Mouse (Mus musculus): ENCODE measurements at regions not wholly inside any gene's neighbourhood (a gene's known extent, or its start where the extent isn't known, plus 50 kb on each side); places are given as distances from the start of the nearest gene placed in this dataset.
"Not testable (repeated sequence)": the region's sequence is repeated elsewhere in the genome, so short reads cannot be mapped to it uniquely, and the experiment has no call there.

GRCm38 (mm10) chr1:42591855-42592254, 103.7 kb upstream of the Pou3f3 start:
- no peak for ATAC-seq (ENCODE audit: low read depth)
- no peak overlapping the region for H3K27ac ChIP-seq
- H3K4me2 ChIP-seq: no peak overlapping the region
- no peak overlapping the region for H3K4me3 ChIP-seq (replicated peaks)
- no peaks in the 10 kb centered on the region for H3K27me3 ChIP-seq
- H3K4me1 ChIP-seq (replicated peaks): no peaks in the 10 kb centered on the region
- no peaks in the 10 kb centered on the region for H3K36me3 ChIP-seq
- 37% methylated on average over 1 of the region's 1 CpGs for WGBS (ENCODE audit: insufficient replicate concordance)
- DNase-seq: no peak
- H3K9me3 ChIP-seq (replicated peaks): no peaks in the 10 kb centered on the region
- H3K9ac ChIP-seq: no peak overlapping the region

GRCm38 (mm10) chr1:42597065-42597464, 98.5 kb upstream of the Pou3f3 start:
- no peaks in the 10 kb centered on the region for H3K4me1 ChIP-seq (replicated peaks)
- no peaks in the 10 kb centered on the region for H3K27me3 ChIP-seq
- WGBS (ENCODE audit: insufficient replicate concordance): 55% methylated on average over 4 of the region's 4 CpGs
- H3K9me3 ChIP-seq (replicated peaks): no peaks in the 10 kb centered on the region
- no peak overlapping the region for H3K4me2 ChIP-seq
- H3K4me3 ChIP-seq (replicated peaks): no peak overlapping the region
- no peak for DNase-seq
- ATAC-seq (ENCODE audit: low read depth): no peak
- no peaks in the 10 kb centered on the region for H3K36me3 ChIP-seq
- H3K27ac ChIP-seq: no peak overlapping the region
- no peak overlapping the region for H3K9ac ChIP-seq

DNA sequence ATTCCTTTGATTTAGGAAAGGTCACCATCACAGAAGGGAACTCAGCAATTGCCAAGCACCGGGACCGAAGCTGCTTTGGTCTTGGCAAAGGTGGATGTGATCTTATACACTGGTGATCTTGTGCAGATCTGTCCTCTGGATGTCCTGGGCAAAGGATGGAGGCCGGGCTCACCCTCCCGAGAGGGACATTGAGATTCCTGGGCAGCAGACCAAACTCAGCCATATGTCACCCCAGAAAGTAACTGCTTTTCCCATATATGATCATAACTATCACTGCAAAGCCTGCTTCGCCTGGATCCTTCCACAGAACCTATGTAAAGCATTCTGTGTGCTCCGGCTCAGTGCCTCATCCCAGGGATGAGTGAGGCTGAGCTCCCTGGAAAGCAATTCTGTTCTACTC, 96.3 kb upstream of the Pou3f3 start:
- Histone ChIP-seq H3K27me3 (no peaks in the 10 kb centered on the region), H3K4me3 (replicated peaks) (no peak overlapping the region), H3K36me3 (no peaks in the 10 kb centered on the region), H3K9ac (no peak overlapping the region), H3K27ac (no peak overlapping the region), H3K4me1 (replicated peaks) (no peaks in the 10 kb centered on the region), H3K9me3 (replicated peaks) (no peaks in the 10 kb centered on the region), H3K4me2 (no peak overlapping the region)
- ATAC-seq (ENCODE audit: low read depth) (no peak), DNase-seq (no peak)
- WGBS (ENCODE audit: insufficient replicate concordance): 74% methylated on average over 6 of the region's 6 CpGs

GRCm38 (mm10) chr1:42606251-42606650, 89.3 kb upstream of the Pou3f3 start:
- DNase-seq: no peak
- WGBS (ENCODE audit: insufficient replicate concordance): 76% methylated on average over 7 of the region's 7 CpGs

DNA sequence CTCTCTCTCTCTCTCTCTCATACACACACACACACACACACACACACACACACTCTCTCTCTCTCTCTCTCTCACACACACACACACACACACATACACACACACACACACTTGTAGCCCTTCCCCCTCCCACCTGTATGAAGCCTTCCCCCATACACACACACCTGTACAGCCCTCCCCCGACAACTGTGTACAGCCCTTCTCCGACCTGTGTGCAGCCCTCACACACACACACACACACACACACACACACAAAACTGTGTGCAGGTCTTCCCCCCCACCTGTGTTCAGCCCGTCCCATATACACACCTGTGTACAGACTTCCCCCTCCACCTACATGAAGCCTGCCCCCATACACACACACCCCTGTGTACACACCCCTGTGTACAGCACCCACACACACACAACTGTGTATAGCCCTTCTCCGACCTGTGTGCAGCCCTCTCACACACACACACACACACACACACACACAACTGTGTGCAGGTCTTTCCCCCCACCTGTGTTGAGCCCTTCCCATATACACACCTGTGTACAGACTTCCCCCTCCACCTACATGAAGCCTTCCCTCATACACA, 88.0 kb upstream of the Pou3f3 start:
- H3K4me3 ChIP-seq (replicated peaks); DNase-seq; H3K27me3 ChIP-seq; H3K9ac ChIP-seq; H3K4me1 ChIP-seq (replicated peaks); H3K9me3 ChIP-seq (replicated peaks); ATAC-seq (ENCODE audit: low read depth); H3K36me3 ChIP-seq; H3K27ac ChIP-seq; H3K4me2 ChIP-seq: not testable (repeated sequence)
- whole genome bisulfite sequencing (ENCODE audit: insufficient replicate concordance): 62% methylated on average over 4 of the region's 4 CpGs

More at GRCm38 (mm10) chr1:42606251-42606650, 89.3 kb upstream of the Pou3f3 start:
- no peaks in the 10 kb centered on the region for H3K4me1 ChIP-seq (replicated peaks)
- no peaks in the 10 kb centered on the region for H3K9me3 ChIP-seq (replicated peaks)
- H3K27ac ChIP-seq: no peak overlapping the region
- no peak overlapping the region for H3K9ac ChIP-seq
- no peak for ATAC-seq (ENCODE audit: low read depth)
- H3K4me2 ChIP-seq: no peak overlapping the region
- no peaks in the 10 kb centered on the region for H3K36me3 ChIP-seq
- H3K4me3 ChIP-seq (replicated peaks): no peak overlapping the region
- no peaks in the 10 kb centered on the region for H3K27me3 ChIP-seq

- no peak for ATAC-seq (ENCODE audit: low read depth)
- Histone ChIP-seq H3K27ac (no peak overlapping the region), H3K4me1 (replicated peaks) (no peaks in the 10 kb centered on the region), H3K27me3 (no peaks in the 10 kb centered on the region), H3K4me3 (replicated peaks) (no peak overlapping the region), H3K4me2 (no peak overlapping the region), H3K36me3 (no peaks in the 10 kb centered on the region), H3K9ac (no peak overlapping the region), H3K9me3 (replicated peaks) (0 out of 2 replicates have a peak, but pooled peaks cover 3% of the 10 kb centered on the region)
- WGBS (ENCODE audit: insufficient replicate concordance): 81% methylated on average over 6 of the region's 6 CpGs
- DNase-seq: no peak
Measured at GRCm38 (mm10) chr1:42623766-42624165, 71.8 kb upstream of the Pou3f3 start.

- no peaks in the 10 kb centered on the region for H3K9me3 ChIP-seq (replicated peaks)
- H3K36me3 ChIP-seq: no peaks in the 10 kb centered on the region
- no peaks in the 10 kb centered on the region for H3K4me1 ChIP-seq (replicated peaks)
- DNase-seq (no peak), ATAC-seq (ENCODE audit: low read depth) (no peak)
- H3K27ac ChIP-seq: no peak overlapping the region
- no peak overlapping the region for H3K4me2 ChIP-seq
- 45% methylated on average over 12 of the region's 12 CpGs for WGBS (ENCODE audit: insufficient replicate concordance)
- H3K4me3 ChIP-seq (replicated peaks): no peak overlapping the region
- H3K27me3 ChIP-seq: no peaks in the 10 kb centered on the region
- no peak overlapping the region for H3K9ac ChIP-seq
Measured at GRCm38 (mm10) chr1:42628800-42629199, 66.8 kb upstream of the Pou3f3 start.

DNA sequence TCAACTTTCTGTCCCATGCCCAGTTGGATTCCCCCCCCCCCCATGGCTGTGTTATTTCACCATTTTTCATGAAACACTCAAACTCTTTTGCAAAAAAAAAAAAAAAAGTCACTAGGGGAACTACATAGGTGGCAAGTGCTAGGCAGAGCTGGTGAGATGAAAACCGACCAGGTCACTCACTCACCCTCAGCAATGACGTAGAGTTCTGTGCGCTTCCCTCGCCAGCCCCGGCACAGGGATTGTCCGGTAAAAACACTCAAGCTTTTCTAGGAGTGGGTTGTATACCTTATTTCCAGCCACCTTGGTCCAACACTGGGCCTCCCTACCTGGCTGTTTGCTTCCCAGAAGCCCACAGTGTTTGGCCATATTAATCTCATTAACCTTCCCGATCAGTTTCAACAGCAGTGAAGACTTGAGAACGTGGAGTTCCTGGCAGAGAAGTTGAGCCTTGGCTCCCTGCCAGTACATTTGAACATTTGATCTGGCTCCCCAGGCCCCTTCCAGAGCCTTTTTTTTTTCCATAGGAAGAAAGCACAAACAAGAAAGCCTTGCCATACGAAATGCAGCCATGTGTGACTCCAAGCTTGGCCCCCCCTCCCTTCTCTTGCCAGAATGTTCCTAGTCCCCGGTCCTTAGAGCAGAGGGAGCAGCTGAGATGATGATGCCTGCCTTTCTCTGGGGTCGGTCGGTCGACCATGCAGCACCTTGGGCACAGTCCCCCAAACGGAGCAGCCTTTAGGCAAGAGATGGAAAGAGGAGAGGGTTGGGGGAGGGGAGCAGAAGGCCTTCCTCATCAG, 65.9 kb upstream of the Pou3f3 start:
- 46% methylated on average over 14 of the region's 14 CpGs for WGBS (ENCODE audit: insufficient replicate concordance)
- H3K27me3 ChIP-seq: no peaks in the 10 kb centered on the region
- no peak overlapping the region for H3K27ac ChIP-seq
- ATAC-seq (ENCODE audit: low read depth) (no peak), DNase-seq (no peak)
- no peaks in the 10 kb centered on the region for H3K36me3 ChIP-seq
- H3K4me2 ChIP-seq: no peak overlapping the region
- no peaks in the 10 kb centered on the region for H3K4me1 ChIP-seq (replicated peaks)
- H3K9me3 ChIP-seq (replicated peaks): no peaks in the 10 kb centered on the region
- H3K4me3 ChIP-seq (replicated peaks): no peak overlapping the region
- no peak overlapping the region for H3K9ac ChIP-seq

DNA sequence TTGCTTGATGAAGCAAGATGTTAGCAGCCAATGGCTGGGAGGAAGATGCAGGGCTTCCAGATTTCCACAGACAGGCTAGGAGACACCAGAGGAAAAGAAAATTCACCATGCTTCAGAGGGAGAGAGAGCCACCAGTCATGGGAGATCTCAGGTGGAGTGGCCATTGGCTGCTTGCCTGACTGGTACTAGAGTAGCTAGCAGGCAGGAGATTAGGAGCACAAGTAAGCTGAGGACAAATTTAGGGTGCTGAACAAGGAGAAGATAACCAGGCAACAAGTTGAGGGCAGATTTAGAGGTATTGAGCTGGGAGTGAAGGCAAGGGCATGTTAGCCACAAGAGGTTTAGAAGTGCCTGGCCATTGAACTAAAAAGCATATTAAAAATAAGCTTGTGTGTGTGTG, 63.3 kb upstream of the Pou3f3 start:
- Histone ChIP-seq H3K4me1 (replicated peaks) (no peaks in the 10 kb centered on the region), H3K9ac (no peak overlapping the region), H3K27ac (no peak overlapping the region), H3K36me3 (no peaks in the 10 kb centered on the region), H3K4me2 (no peak overlapping the region), H3K4me3 (replicated peaks) (no peak overlapping the region), H3K9me3 (replicated peaks) (no peaks in the 10 kb centered on the region), H3K27me3 (no peaks in the 10 kb centered on the region)
- ATAC-seq (ENCODE audit: low read depth) (no peak), DNase-seq (no peak)

DNA sequence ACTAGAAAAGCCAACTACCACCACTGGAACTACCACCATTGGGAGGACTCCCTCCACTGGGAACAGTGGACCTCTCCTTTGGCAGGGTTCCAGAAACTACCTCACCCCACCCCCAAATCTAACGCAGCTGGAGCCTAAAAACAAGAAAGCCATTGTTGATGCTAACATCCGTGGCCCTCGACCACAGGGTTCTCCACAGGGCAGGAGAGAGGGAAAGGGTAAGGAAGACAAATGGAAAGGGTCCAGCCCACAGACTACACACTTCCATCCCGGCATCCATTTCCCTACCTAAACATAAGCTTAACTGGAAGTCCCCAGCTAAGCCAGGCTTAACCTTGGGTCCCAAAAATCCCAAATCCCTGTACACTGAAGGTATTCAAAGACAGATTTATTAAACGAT, 59.0 kb upstream of the Pou3f3 start:
- ATAC-seq (ENCODE audit: low read depth): no peak
- no peaks in the 10 kb centered on the region for H3K9me3 ChIP-seq (replicated peaks)
- 56% methylated on average over 5 of the region's 5 CpGs for WGBS (ENCODE audit: insufficient replicate concordance)
- no peak overlapping the region for H3K4me3 ChIP-seq (replicated peaks)
- H3K4me1 ChIP-seq (replicated peaks): no peaks in the 10 kb centered on the region
- H3K27ac ChIP-seq: no peak overlapping the region
- no peak overlapping the region for H3K4me2 ChIP-seq
- no peaks in the 10 kb centered on the region for H3K27me3 ChIP-seq
- no peak for DNase-seq
- no peaks in the 10 kb centered on the region for H3K36me3 ChIP-seq
- no peak overlapping the region for H3K9ac ChIP-seq

Data from liver, embryonic 13.5 days (tissue).